Mouse (Mus musculus) limb, embryonic 10.5 days (tissue): ENCODE measurements at regions not wholly inside any gene's neighbourhood (a gene's known extent, or its start where the extent isn't known, plus 50 kb on each side); places are given as distances from the start of the nearest gene placed in this dataset.

Experiments used
- DNase-seq: peaks from one replicate; pipeline ENCODE4 v3.0.0-alpha.2; 2017; ENCODE audit warnings: low spot score
- H3K27ac ChIP-seq: fragments of 300-500 bp; sonication (generic); 2 replicates; pipeline ENCODE4 v1.5.1; 2016; ENCODE audit warnings: mild to moderate bottlenecking
- H3K27me3 ChIP-seq: fragments of 300-500 bp; sonication (generic); 2 replicates; pipeline ENCODE4 v1.6.1; 2016; ENCODE audit warnings: low read depth, mild to moderate bottlenecking; ENCODE audit not compliant: poor library complexity, severe bottlenecking
- H3K36me3 ChIP-seq: fragments of 300-500 bp; sonication (generic); 2 replicates; pipeline ENCODE4 v1.6.1; 2016; ENCODE audit warnings: mild to moderate bottlenecking, moderate library complexity
- H3K4me1 ChIP-seq: fragments of 300-500 bp; sonication (generic); 2 replicates; pipeline ENCODE4 v1.6.1; 2016
- H3K4me3 ChIP-seq: fragments of 300-500 bp; sonication (generic); 2 replicates; pipeline ENCODE4 v1.5.1; 2016; ENCODE audit warnings: mild to moderate bottlenecking, moderate library complexity
- H3K9me3 ChIP-seq: fragments of 300-500 bp; sonication (generic); replicated peaks from 2 replicates; pipeline ENCODE4 v1.6.1; 2016; ENCODE audit warnings: mild to moderate bottlenecking
- WGBS: fragments of 180-500 bp; shearing (Covaris S2); methylation state at CpG from one replicate; pipeline ENCODE4 v1.1.7; 2016; 5-methylcytosine and 5-hydroxymethylcytosine counted together

- no peak for DNase-seq
- no peak overlapping the region for H3K4me3 ChIP-seq
- no peak overlapping the region for H3K27ac ChIP-seq
- H3K27me3 ChIP-seq: no peaks in the 10 kb centered on the region
- no peaks in the 10 kb centered on the region for H3K36me3 ChIP-seq
- no peaks in the 10 kb centered on the region for H3K9me3 ChIP-seq
- peaks cover 23% of the 10 kb centered on the region for H3K4me1 ChIP-seq
- WGBS: 68% methylated on average over 7 of the region's 7 CpGs
Measured at GRCm38 (mm10) chr13:97566071-97566470, 194.4 kb downstream of the Gm10260 start.

- H3K4me1 ChIP-seq: peaks cover 18% of the 10 kb centered on the region
- H3K36me3 ChIP-seq: no peaks in the 10 kb centered on the region
- H3K4me3 ChIP-seq: no peak overlapping the region
- peak overlapping the region; percentile 66 for H3K27ac ChIP-seq
- no peaks in the 10 kb centered on the region for H3K9me3 ChIP-seq
- no peaks in the 10 kb centered on the region for H3K27me3 ChIP-seq
- 66% methylated on average over 6 of the region's 6 CpGs for WGBS
- peak; percentile 44 for DNase-seq
Measured at GRCm38 (mm10) chr13:97562241-97562640, 198.2 kb downstream of the Gm10260 start.

GRCm38 (mm10) chr13:97560789-97561188 is 199.6 kb downstream of the Gm10260 start:
- H3K27me3 ChIP-seq: no peaks in the 10 kb centered on the region
- no peak for DNase-seq
- no peaks in the 10 kb centered on the region for H3K9me3 ChIP-seq
- WGBS: 89% methylated on average over 1 of the region's 1 CpGs
- peaks cover 8% of the 10 kb centered on the region for H3K4me1 ChIP-seq
- H3K4me3 ChIP-seq: no peak overlapping the region
- H3K27ac ChIP-seq: no peak overlapping the region
- H3K36me3 ChIP-seq: no peaks in the 10 kb centered on the region

- no peaks in the 10 kb centered on the region for H3K36me3 ChIP-seq
- H3K9me3 ChIP-seq: no peaks in the 10 kb centered on the region
- H3K4me3 ChIP-seq: no peak overlapping the region
- H3K27ac ChIP-seq: no peak overlapping the region
- DNase-seq: no peak
- peaks cover 8% of the 10 kb centered on the region for H3K4me1 ChIP-seq
- H3K27me3 ChIP-seq: no peaks in the 10 kb centered on the region
- WGBS: 84% methylated on average over 15 of the region's 15 CpGs
Measured at GRCm38 (mm10) chr13:97559611-97560385, 200.6 kb downstream of the Gm10260 start.

GRCm38 (mm10) chr13:97558884-97559283 is 201.5 kb downstream of the Gm10260 start:
- Histone ChIP-seq H3K4me1 (peaks cover 8% of the 10 kb centered on the region), H3K27ac (no peak overlapping the region), H3K36me3 (no peaks in the 10 kb centered on the region), H3K27me3 (no peaks in the 10 kb centered on the region), H3K4me3 (no peak overlapping the region), H3K9me3 (no peaks in the 10 kb centered on the region)
- DNase-seq: no peak
- 93% methylated on average over 3 of the region's 3 CpGs for WGBS

- H3K9me3 ChIP-seq: no peaks in the 10 kb centered on the region
- no peaks in the 10 kb centered on the region for H3K4me1 ChIP-seq
- no peak overlapping the region for H3K4me3 ChIP-seq
- no peak for DNase-seq
- H3K36me3 ChIP-seq: no peaks in the 10 kb centered on the region
- no peak overlapping the region for H3K27ac ChIP-seq
- 91% methylated on average over 3 of the region's 3 CpGs for WGBS
- no peaks in the 10 kb centered on the region for H3K27me3 ChIP-seq
Measured at GRCm38 (mm10) chr13:97555312-97555711, 205.1 kb downstream of the Gm10260 start.

GRCm38 (mm10) chr13:97554601-97555000 is 205.8 kb downstream of the Gm10260 start:
- WGBS: 70% methylated on average over 5 of the region's 5 CpGs
- Histone ChIP-seq H3K4me1 (no peaks in the 10 kb centered on the region), H3K27me3 (no peaks in the 10 kb centered on the region), H3K4me3 (no peak overlapping the region), H3K27ac (no peak overlapping the region), H3K36me3 (no peaks in the 10 kb centered on the region), H3K9me3 (no peaks in the 10 kb centered on the region)
- no peak for DNase-seq

- H3K27ac ChIP-seq: no peak overlapping the region
- H3K36me3 ChIP-seq: no peaks in the 10 kb centered on the region
- no peak overlapping the region for H3K4me3 ChIP-seq
- no peak for DNase-seq
- no peaks in the 10 kb centered on the region for H3K9me3 ChIP-seq
- 71% methylated on average over 4 of the region's 4 CpGs for WGBS
- H3K27me3 ChIP-seq: no peaks in the 10 kb centered on the region
- H3K4me1 ChIP-seq: peaks cover 11% of the 10 kb centered on the region
Measured at GRCm38 (mm10) chr13:97552236-97552635, 208.2 kb downstream of the Gm10260 start.

- 93% methylated on average over 3 of the region's 3 CpGs for WGBS
- Histone ChIP-seq H3K4me3 (no peak overlapping the region), H3K9me3 (no peaks in the 10 kb centered on the region), H3K4me1 (peaks cover 19% of the 10 kb centered on the region), H3K27ac (no peak overlapping the region), H3K27me3 (no peaks in the 10 kb centered on the region), H3K36me3 (no peaks in the 10 kb centered on the region)
- no peak for DNase-seq
Measured at GRCm38 (mm10) chr13:97550880-97551279, 209.6 kb downstream of the Gm10260 start.

GRCm38 (mm10) chr13:97550172-97550571 is 210.3 kb downstream of the Gm10260 start:
- 83% methylated on average over 5 of the region's 5 CpGs for WGBS
- Histone ChIP-seq H3K9me3 (no peaks in the 10 kb centered on the region), H3K36me3 (no peaks in the 10 kb centered on the region), H3K4me3 (no peak overlapping the region), H3K4me1 (peaks cover 19% of the 10 kb centered on the region), H3K27me3 (no peaks in the 10 kb centered on the region), H3K27ac (no peak overlapping the region)
- no peak for DNase-seq

- Histone ChIP-seq H3K4me1 (peaks cover 19% of the 10 kb centered on the region), H3K9me3 (no peaks in the 10 kb centered on the region), H3K27ac (peak overlapping the region; percentile 42), H3K27me3 (no peaks in the 10 kb centered on the region), H3K36me3 (no peaks in the 10 kb centered on the region), H3K4me3 (no peak overlapping the region)
- DNase-seq: no peak
- WGBS: 92% methylated on average over 6 of the region's 6 CpGs
Measured at GRCm38 (mm10) chr13:97549384-97549783, 211.0 kb downstream of the Gm10260 start.

- no peaks in the 10 kb centered on the region for H3K27me3 ChIP-seq
- peak overlapping the region; percentile 43; the same call in 1 of the 2 replicates for H3K27ac ChIP-seq
- peaks cover 19% of the 10 kb centered on the region for H3K4me1 ChIP-seq
- DNase-seq: no peak
- H3K4me3 ChIP-seq: no peak overlapping the region
- no peaks in the 10 kb centered on the region for H3K9me3 ChIP-seq
- no peaks in the 10 kb centered on the region for H3K36me3 ChIP-seq
- 58% methylated on average over 9 of the region's 9 CpGs for WGBS
Measured at GRCm38 (mm10) chr13:97548527-97548977, 211.9 kb downstream of the Gm10260 start.

GRCm38 (mm10) chr13:97546936-97547335 is 213.5 kb downstream of the Gm10260 start:
- no peak for DNase-seq
- WGBS: 58% methylated on average over 5 of the region's 5 CpGs
- H3K27ac ChIP-seq: no peak overlapping the region

More at GRCm38 (mm10) chr13:97546936-97547335, 213.5 kb downstream of the Gm10260 start:
- peaks cover 19% of the 10 kb centered on the region for H3K4me1 ChIP-seq
- no peaks in the 10 kb centered on the region for H3K27me3 ChIP-seq
- no peaks in the 10 kb centered on the region for H3K9me3 ChIP-seq
- no peak overlapping the region for H3K4me3 ChIP-seq
- no peaks in the 10 kb centered on the region for H3K36me3 ChIP-seq
